Mouse (Mus musculus) heart, adult 2 months (tissue): ENCODE measurements around the gene Cavin1.
A peak's percentile ranks its signal among the peaks of the same experiment; 100 is the strongest.

ENCODE experiments used
- CTCF ChIP-seq: fragments of 200-600 bp; IDR thresholded peaks from 2 replicates; pipeline ENCODE4 v1.8.1; 2022; ENCODE audit warnings: antibody characterized with exemption, mild to moderate bottlenecking, moderate library complexity
- EP300 ChIP-seq: fragments of 200-500 bp; IDR thresholded peaks from 2 replicates; pipeline ENCODE4 v1.6.1; 2011; ENCODE audit warnings: low read depth, low read length, control low read depth; ENCODE audit not compliant: insufficient read depth
- POLR2A ChIP-seq: fragments of 200-500 bp; IDR thresholded peaks from 2 replicates; pipeline ENCODE4 v1.6.1; 2011; ENCODE audit warnings: mild to moderate bottlenecking, low read depth, low read length, control low read depth; ENCODE audit not compliant: insufficient read depth

DNA sequence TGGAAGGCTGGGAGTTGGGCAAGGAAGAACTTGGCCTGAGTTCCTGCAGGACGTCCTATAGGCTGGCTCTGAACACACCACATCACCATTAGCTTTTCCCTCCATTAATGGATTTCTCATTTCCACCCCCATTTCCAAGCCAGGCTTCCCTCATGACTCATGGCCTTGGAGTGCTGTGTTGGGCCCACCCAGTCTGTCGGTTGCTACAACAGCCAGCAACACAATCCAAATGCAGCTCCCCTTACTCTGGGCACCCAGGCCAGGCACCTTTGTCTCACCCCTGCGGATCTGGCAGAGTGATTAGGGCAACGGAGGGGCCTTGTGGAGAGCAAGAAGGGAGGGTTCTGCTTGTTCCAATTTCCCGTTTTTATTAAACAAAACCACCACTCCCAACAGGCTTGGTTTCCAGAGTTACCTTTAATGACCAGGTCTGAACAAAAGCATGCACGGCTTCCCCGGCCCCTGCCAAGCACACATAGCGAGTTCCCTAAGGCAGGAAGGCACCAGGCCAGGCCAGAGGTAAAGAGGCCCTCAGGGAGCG, 8.2 kb downstream of the Cavin1 start:
- TF ChIP-seq POLR2A (no peak; the same call in 1 of the 2 replicates), EP300 (peak; percentile 83), CTCF (no peak)
